Mouse (Mus musculus): ENCODE results near the gene Myt1.
"Not testable (repeated sequence)": the region's sequence is repeated elsewhere in the genome, so short reads cannot be mapped to it uniquely, and the experiment has no call there.

Myt1 gene

DNA sequence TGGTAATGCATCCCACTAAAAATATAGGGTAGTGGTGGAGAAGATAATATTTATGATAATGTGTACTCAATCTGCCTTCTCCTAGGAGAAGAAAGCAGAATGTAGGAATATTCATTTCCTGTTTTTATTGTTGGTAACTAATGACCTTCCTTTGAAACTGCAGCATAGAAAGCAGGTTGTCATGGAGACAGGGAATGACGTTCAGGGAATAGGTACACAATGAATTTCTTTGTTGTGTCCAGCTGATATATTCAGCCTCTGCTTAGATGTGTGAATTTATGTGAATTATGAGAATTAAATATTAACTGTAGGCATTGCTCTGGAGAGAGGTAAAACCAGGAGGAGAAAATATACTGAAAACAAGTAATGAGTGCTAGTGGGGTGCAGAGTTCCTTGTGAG lies 18.3 kb downstream of the Myt1 start:
- no peak for DNase-seq

DNA sequence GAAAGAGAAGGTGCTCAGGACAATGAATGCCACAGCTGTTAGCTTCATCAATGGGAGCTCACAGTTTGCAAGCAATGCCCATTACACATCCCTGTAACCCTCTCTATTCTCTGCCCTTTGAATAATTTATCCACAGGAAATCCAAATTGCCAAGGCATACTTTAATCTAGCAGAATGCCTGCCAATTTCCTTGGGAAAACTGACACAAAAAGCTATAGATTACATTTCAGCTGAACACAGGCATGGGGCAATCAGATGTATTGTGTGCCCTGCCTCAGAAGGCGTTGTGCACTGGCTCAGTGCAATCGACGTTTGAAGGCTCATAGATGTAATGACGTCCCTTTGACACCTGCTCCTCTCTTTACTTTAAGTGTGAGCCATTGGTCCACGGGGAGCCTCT lies 24.7 kb downstream of the Myt1 start:
- DNase-seq: no peak

DNA sequence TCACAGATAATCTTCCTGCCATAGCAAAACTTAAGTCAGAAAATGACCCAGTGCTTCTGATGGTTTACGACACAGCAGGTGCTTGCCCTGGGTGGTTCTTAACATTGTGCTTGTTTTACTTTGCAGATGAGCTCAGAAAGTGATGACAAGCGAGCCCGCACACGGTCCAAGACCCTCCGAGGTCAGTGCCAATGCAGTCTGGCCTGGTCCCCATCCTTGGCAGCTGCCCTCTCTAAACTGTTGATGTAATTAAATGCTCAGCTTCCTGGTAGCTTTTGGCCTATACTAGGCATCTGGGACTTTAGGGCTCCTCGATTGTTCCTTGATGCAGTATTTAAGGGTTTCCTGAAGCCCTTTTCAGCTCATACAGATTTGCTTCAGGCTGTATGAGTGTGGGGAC lies 26.3 kb downstream of the Myt1 start:
- DNase-seq: no peak

GRCm38 (mm10) chr2:181793186-181793585 lies 30.1 kb downstream of the Myt1 start:
- not testable (repeated sequence) for DNase-seq

GRCm38 (mm10) chr2:181795641-181796130 lies 32.6 kb downstream of the Myt1 start:
- DNase-seq: peak; percentile 37 to 51

DNA sequence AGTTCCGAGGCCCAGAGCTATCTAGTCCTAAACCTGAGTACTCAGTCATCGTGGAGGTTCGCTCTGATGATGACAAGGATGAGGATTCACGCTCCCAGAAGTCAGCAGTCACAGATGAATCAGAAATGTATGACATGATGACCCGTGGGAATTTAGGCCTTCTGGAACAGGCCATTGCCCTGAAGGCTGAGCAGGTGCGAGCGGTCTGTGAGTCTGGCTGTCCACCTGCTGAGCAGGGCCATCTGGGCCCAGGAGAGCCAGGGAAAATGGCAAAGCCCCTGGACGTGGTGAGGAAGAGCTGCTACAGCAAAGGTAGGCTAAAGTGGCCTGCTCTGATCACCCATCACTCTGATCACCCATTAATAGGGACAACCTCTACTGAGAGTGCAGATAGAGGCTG lies 34.5 kb downstream of the Myt1 start:
- DNase-seq: peak; percentile 84 to 88

DNA sequence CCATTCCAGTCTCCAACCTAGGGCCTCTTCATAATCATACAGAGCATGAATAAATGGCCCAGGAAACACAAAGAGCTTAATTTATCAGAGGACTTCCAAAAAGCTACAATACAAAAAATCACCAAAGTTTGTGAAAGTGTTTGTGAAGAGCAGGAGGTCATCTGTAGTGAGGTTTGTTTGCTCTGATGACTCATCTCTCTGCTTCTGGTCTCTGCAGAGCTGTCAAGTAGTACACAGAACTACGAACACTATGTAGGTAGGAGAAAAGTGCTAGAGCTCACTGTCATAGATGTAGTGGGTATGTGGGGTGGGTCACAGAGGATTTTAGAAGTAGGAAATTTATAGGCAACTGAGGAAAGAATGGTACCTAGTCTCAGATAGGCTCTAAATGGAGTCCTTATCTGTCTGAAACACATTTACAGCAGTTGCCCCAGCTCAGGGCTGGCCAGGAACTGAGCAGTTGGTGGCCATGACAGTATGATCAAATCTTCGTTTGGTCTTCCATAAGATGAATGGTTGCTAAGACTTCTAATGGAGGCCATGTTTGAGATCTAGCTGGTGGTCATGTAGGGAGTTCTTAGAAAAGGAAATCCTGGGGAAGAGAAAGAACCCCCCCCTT lies 66.0 kb downstream of the Myt1 start:
- DNase-seq: no peak

GRCm38 (mm10) chr2:181832745-181833144 lies 69.6 kb downstream of the Myt1 start:
- DNase-seq: peak; percentile 22 to 42

DNA sequence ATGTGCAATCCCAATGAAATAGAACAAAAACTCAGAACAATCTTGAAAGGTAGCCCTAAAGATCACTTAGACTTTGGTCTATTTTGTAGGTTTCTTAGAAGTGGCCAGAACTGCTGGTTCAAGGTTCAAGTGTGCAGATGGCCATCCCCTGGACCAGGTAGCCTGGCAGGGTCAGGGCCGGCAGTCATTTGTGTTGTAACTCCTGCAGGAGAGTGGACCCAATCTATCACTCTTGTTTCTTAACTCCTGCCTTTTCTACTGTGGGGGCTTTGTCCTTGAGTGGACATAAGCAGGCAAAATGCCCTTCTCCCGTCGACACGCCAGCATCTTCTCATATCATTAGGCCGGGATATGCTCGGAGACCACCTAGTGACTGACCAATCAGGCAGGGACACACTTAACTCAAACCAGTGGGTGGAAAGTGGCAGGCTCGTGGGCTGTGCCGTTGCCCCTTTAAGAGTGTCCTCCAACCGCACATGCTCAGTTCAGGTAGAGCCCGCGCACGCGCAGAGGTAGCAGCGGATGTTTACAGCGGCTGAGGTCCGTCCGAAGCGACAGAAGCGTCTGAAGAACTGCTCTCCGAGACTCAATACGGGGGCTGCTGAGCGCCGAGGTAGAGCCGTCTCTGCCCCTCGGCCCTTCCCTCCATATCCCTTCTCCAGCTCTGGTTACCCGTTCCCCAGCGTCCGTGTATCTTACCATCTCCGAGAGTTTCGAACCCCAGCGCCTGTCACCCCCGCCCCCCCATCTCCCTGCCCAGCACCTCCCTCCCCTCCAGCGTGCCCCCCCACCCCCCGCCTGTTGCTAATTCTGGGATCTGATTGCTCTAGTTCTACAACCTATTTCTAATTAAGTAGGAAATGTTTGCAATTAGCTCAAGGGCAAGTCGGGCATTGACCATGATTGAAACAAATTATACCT lies 74.5 kb downstream of the Myt1 start, which contains the start of gene Pcmtd2:
TSS of gene Pcmtd2 (plus strand) at position 483 of the 921 bp plus-strand sequence.
- DNase-seq: peak; percentile 94 to 95

DNA sequence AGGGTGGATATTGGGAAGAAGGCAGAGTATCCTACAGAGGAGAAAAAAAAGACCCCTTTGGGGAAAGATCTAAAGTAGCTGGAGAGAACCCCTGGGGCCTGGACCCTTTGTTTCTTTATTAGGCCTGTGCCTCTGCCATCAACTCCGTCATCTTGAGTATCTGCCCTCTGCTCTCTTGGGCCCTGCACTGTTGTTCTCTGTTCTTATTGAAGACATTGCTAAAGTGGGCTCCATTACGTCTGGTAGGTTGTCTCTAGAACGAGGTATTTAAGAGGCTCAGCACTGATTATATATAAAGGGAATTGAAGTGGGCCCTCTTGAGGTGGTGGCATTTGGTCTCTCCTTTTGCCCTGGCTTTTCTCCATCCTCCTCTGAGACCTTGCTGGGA lies 75.2 kb downstream of the Myt1 start:
- DNase-seq: peak in 1 of 2 experiments; percentile 34

DNA sequence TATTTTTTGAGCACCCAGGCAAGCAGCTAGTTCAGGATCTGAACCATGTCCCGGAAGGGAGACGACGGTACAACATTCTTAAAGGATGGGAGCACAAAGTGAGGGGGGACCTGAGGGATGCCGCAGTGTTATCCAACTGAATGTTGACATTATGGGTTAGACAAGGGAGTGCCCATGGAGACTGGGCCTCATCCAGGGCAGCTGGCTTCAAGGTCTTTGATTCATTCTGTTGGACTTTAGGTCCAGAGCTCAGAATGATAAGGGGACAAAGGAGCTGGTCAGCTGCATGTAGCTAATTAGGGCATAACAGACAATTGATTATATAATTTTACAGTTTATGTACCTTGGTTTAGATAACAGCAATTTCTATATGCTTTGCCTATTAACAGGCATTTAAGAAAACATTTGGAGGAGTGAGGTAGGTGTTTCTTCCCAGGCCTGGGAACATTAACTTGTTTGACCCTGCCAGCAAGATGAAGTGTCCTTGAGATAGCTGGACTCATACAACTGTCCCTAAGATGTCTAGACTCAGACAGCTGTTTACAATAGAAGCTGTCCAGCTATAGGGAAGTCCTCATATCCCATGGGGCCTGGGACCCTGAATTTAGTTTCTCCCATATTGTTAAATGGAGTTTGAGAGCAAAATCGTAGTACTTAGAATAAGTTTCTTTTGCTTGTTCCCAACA lies 82.7 kb downstream of the Myt1 start:
- no peak for DNase-seq

GRCm38 (mm10) chr2:181863791-181864535 lies 100.8 kb downstream of the Myt1 start, which contains the start of gene Polr3k:
Gene Polr3k (plus strand): TSS chr2:181864337.
- peak; percentile 94 to 95 for DNase-seq

DNA sequence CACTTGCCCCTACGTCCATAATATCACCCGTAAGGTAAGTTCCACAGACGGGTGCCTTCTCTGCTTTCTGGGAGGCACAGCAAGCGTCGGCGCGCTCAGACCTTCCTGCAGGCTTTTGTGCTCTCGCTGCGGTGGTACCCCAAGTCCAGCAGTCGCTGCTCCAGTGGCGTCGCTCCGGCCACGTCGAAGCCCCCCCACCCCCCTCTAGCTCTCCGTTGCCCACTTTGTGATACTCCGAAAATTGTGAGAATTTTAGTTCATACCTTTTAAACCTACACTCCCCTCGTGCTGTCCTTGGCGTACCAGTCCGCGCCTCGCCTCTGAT lies 101.4 kb downstream of the Myt1 start:
- no peak for DNase-seq

- peak; percentile 75 to 88 for DNase-seq
Observed at GRCm38 (mm10) chr2:181866931-181867330, 103.8 kb downstream of the Myt1 start.

- no peak for DNase-seq
Observed at GRCm38 (mm10) chr2:181871039-181871438, 107.9 kb downstream of the Myt1 start.

All from cerebellum, postnatal 36 days (tissue).